Mouse (Mus musculus): ENCODE measurements around the gene Ifrd2.

DNA sequence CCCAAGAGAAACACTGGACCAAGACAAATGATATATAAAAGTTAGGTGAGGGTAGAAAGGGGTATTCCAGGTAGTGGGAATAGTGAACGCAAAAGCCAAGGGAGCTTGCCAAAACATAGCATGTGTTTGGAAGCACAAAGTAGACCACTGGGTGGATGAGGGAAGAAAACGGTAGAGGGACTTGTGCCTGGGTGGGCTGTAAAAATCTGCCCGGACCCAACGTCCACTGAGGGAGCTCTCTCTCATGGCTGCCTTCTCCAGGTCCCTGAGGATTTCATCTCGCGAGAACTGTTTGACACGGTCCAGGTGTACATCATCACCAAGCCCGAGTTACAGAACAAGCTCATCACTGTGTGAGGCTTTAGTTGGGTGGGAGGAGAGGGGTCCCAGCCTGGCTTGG lies 44.7 kb upstream of the Ifrd2 start:
- TF ChIP-seq POLR2A (IDR thresholded peaks at IDR 0.05; ENCODE audit: control insufficient read depth, extremely low read depth, insufficient read depth, low read length, poor library complexity) (no peak), CTCF (IDR thresholded peaks at IDR 0.05; ENCODE audit: borderline replicate concordance, control insufficient read depth, extremely low read depth, insufficient read depth, low read length, poor library complexity) (no peak)

Data from thymus, adult 2 months (tissue).